28 mouse cellular contexts compared by ENCODE assay signal in genomic region chr16:87953176-87953575, GRCm38 (mm10).
"Had no signal": no experiment of that assay in that cellular context is flagged by ENCODE, and none has a peak within 500 bp of the region (broad histone marks: within the 10 kb centered on the region; RNA-seq: fewer than 3 reads in every experiment).

No protein-coding gene starts in this region.

- H3K4me2 ChIP-seq: embryonic facial prominence, embryonic 12.5 days; embryonic facial prominence, embryonic 13.5 days; embryonic facial prominence, embryonic 15.5 days; forebrain, embryonic 12.5 days; forebrain, embryonic 13.5 days; forebrain, embryonic 15.5 days had no signal

- H3K27ac ChIP-seq: embryonic facial prominence, embryonic 10.5 days; embryonic facial prominence, embryonic 12.5 days; embryonic facial prominence, embryonic 13.5 days; embryonic facial prominence, embryonic 15.5 days; forebrain, embryonic 10.5 days; forebrain, embryonic 12.5 days; forebrain, embryonic 13.5 days; forebrain, embryonic 15.5 days; gastrocnemius, adult 2 months had no signal

- H3K4me1 ChIP-seq: embryonic facial prominence, embryonic 10.5 days; embryonic facial prominence, embryonic 12.5 days; embryonic facial prominence, embryonic 13.5 days; embryonic facial prominence, embryonic 15.5 days; forebrain, embryonic 10.5 days; forebrain, embryonic 13.5 days; forebrain, embryonic 15.5 days had no signal

- ATAC-seq: forebrain, embryonic 13.5 days; forebrain, embryonic 14.5 days; forebrain, embryonic 15.5 days; forebrain, embryonic 16.5 days; forebrain, postnatal 0 days had no signal

- DNase-seq: cerebellum, adult 18-20 months; cerebellum, adult 2 months; cerebellum, adult 8-10 months; cerebellum, adult 9-10 months; cerebellum, adult 9-11 months; cerebellum, postnatal 10 days; cerebellum, postnatal 14 days; cerebellum, postnatal 25 days; cerebellum, postnatal 36 days; embryo, embryonic 11 days; forebrain, postnatal 0 days; gastrocnemius, adult 2 months; gastrocnemius, postnatal 10 days; gastrocnemius, postnatal 14 days; gastrocnemius, postnatal 25 days; gastrocnemius, postnatal 36 days; heart, adult 11 months had no signal

- H3K4me3 ChIP-seq: embryonic facial prominence, embryonic 10.5 days; embryonic facial prominence, embryonic 12.5 days; embryonic facial prominence, embryonic 13.5 days; embryonic facial prominence, embryonic 15.5 days; erythroblast, embryonic 14.5 days; forebrain, embryonic 10.5 days; forebrain, embryonic 12.5 days; forebrain, embryonic 13.5 days; forebrain, embryonic 15.5 days; gastrocnemius, adult 2 months had no signal

- H3K36me3 ChIP-seq: embryonic facial prominence, embryonic 10.5 days; embryonic facial prominence, embryonic 12.5 days; embryonic facial prominence, embryonic 13.5 days; embryonic facial prominence, embryonic 15.5 days; forebrain, embryonic 10.5 days; forebrain, embryonic 12.5 days; forebrain, embryonic 15.5 days had no signal

- H3K27me3 ChIP-seq: embryonic facial prominence, embryonic 12.5 days; embryonic facial prominence, embryonic 13.5 days; embryonic facial prominence, embryonic 15.5 days; forebrain, embryonic 12.5 days; forebrain, embryonic 13.5 days; forebrain, embryonic 15.5 days had no signal

- H3K9ac ChIP-seq: embryonic facial prominence, embryonic 12.5 days; embryonic facial prominence, embryonic 13.5 days; embryonic facial prominence, embryonic 15.5 days; forebrain, embryonic 12.5 days; forebrain, embryonic 13.5 days; forebrain, embryonic 15.5 days; forebrain, postnatal 0 days had no signal

- H3K9me3 ChIP-seq: embryonic facial prominence, embryonic 10.5 days; embryonic facial prominence, embryonic 12.5 days; embryonic facial prominence, embryonic 13.5 days; embryonic facial prominence, embryonic 15.5 days; forebrain, embryonic 10.5 days; forebrain, embryonic 12.5 days; forebrain, embryonic 13.5 days; forebrain, embryonic 15.5 days had no signal
